Comparison of ENCODE assay signal across 17 mouse cellular contexts in the genomic region with DNA sequence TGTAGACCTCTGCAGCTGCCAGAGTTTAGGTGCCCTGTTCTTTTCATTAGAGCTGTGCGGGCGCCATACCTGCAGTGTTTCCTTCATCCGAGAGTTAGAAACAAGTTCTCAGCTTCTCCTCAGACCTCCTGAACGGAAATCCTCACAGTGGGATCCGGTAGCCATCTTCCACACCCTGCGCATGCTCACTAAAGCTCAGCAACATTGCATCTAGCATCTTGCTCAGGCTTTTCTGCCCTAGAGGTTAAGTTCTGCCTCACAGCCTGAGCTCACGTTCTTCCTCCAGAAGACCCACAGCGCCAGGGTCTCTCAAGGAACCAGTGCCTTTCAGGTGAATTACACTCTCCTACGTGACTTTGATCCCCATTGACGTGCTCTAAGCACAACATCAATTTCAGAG.
"Had no signal": no experiment of that assay in that cellular context is flagged by ENCODE, and none has a peak within 500 bp of the region (broad histone marks: within the 10 kb centered on the region; RNA-seq: fewer than 3 reads in every experiment).

No protein-coding gene starts in this region.

- H3K4me2 ChIP-seq: lung, embryonic 14.5 days; midbrain, embryonic 12.5 days; neural tube, embryonic 13.5 days; stomach, embryonic 15.5 days had no signal

- H3K9ac ChIP-seq: liver, embryonic 14.5 days; lung, embryonic 14.5 days; midbrain, embryonic 12.5 days; neural tube, embryonic 13.5 days; stomach, embryonic 15.5 days had no signal

- H3K4me1 ChIP-seq: midbrain, embryonic 10.5 days; midbrain, embryonic 12.5 days; neural tube, embryonic 13.5 days; stomach, embryonic 15.5 days had no signal

- H3K9me3 ChIP-seq: midbrain, embryonic 10.5 days; midbrain, embryonic 12.5 days; neural tube, embryonic 13.5 days; stomach, embryonic 15.5 days had no signal

- H3K27ac ChIP-seq: liver, embryonic 14.5 days; midbrain, embryonic 10.5 days; midbrain, embryonic 12.5 days; neural tube, embryonic 13.5 days; stomach, embryonic 15.5 days; stomach, postnatal 0 days had no signal

- H3K27me3 ChIP-seq: midbrain, embryonic 12.5 days; neural tube, embryonic 13.5 days; stomach, embryonic 15.5 days had no signal

- ATAC-seq: midbrain, embryonic 16.5 days had no signal

- H3K4me3 ChIP-seq: midbrain, embryonic 10.5 days; midbrain, embryonic 12.5 days; myocyte; neural tube, embryonic 13.5 days; stomach, embryonic 15.5 days had no signal

- H3K36me3 ChIP-seq: midbrain, embryonic 10.5 days; midbrain, embryonic 12.5 days; neural tube, embryonic 13.5 days; stomach, embryonic 15.5 days had no signal

- DNase-seq: lung, embryonic 14.5 days; midbrain, embryonic 14.5 days; right cerebral cortex, adult 18-20 months; right cerebral cortex, postnatal 25 days; right cerebral cortex, postnatal 4 days; spleen, adult 18-20 months; thymus, adult 2 months; thymus, postnatal 25 days; thymus, postnatal 4 days had no signal
